Mouse (Mus musculus): ENCODE data around the gene Pdpk1.

- TF ChIP-seq CTCF (IDR thresholded peaks at IDR 0.05; ENCODE audit: insufficient read depth, low read depth, low read length) (no peak), POLR2A (IDR thresholded peaks at IDR 0.05; ENCODE audit: insufficient read depth, low read depth, low read length) (no peak)
These were observed 5.0 kb upstream of the Pdpk1 start for GRCm38 (mm10) chr17:24155742-24156141.
